Mouse (Mus musculus): ENCODE results near the gene Taf6. TPM values are rescaled to one million over a fixed set of nuclear protein-coding genes. Genes with fewer than 3 reads are reported as not detected.

Gene Taf6
- polyA plus RNA-seq, 1 experiment from 2014 or later, result 71.7 TPM

MicroRNA genes within 50 kb of the gene (microRNA counts, 519-probe panel; counts per million panel counts)
- 5,544 counts per million, percentile 79 among the panel's probes with 10 or more counts for microRNA mmu-miR-106b
- microRNA mmu-miR-25, result 5,833 counts per million, percentile 84 among the panel's probes with 10 or more counts
- microRNA mmu-miR-93, result 5,186 counts per million, percentile 72 among the panel's probes with 10 or more counts

Small RNA genes within 50 kb of the gene (microRNA-seq; reads per million reads assigned to microRNA genes)
- gene Mir106b (5,355 reads per million, percentile 93 among the genes with 10 or more reads in this experiment), gene Mir25 (484 reads per million, percentile 69 among the genes with 10 or more reads in this experiment), gene Mir93 (5,982 reads per million, percentile 94 among the genes with 10 or more reads in this experiment)

Other genes with a start within 250 kb of the Taf6 start
- gene Gjc3, start 224.4 kb downstream of the Taf6 start, polyA plus RNA-seq (2014; fragmentation: Nextera tagmentation; extraction: Ambion mirVana), result 0.31 and 0.70 TPM in 2 replicates
- gene Azgp1, start 205.9 kb downstream of the Taf6 start, polyA plus RNA-seq (2014; fragmentation: Nextera tagmentation; extraction: Ambion mirVana), result not detected in 2 replicates
- not detected in 2 replicates for gene Smok3a, start 166.2 kb downstream of the Taf6 start, polyA plus RNA-seq (2014; fragmentation: Nextera tagmentation; extraction: Ambion mirVana)
- not detected in 2 replicates for gene Smok3b, start 166.0 kb downstream of the Taf6 start, polyA plus RNA-seq (2014; fragmentation: Nextera tagmentation; extraction: Ambion mirVana)
- gene Smok3c, start 134.3 kb downstream of the Taf6 start, polyA plus RNA-seq (2014; fragmentation: Nextera tagmentation; extraction: Ambion mirVana), result not detected in 2 replicates
- 31.2 and 39.4 TPM in 2 replicates for gene Zkscan1, start 102.4 kb downstream of the Taf6 start, polyA plus RNA-seq (2014; fragmentation: Nextera tagmentation; extraction: Ambion mirVana)
- 90.9 and 98.7 TPM in 2 replicates for gene Zscan21, start 70.5 kb downstream of the Taf6 start, polyA plus RNA-seq (2014; fragmentation: Nextera tagmentation; extraction: Ambion mirVana)
- 25.3 and 25.8 TPM in 2 replicates for gene Zfp113, start 31.7 kb downstream of the Taf6 start, polyA plus RNA-seq (2014; fragmentation: Nextera tagmentation; extraction: Ambion mirVana)
- gene Cops6, start 26.4 kb downstream of the Taf6 start, polyA plus RNA-seq (2014; fragmentation: Nextera tagmentation; extraction: Ambion mirVana), result 245 and 252 TPM in 2 replicates
- 17.2 and 17.7 TPM in 2 replicates for gene Ap4m1, start 15.4 kb downstream of the Taf6 start, polyA plus RNA-seq (2014; fragmentation: Nextera tagmentation; extraction: Ambion mirVana)
- 71.5 and 81.4 TPM in 2 replicates for gene Mcm7, start 15.0 kb downstream of the Taf6 start, polyA plus RNA-seq (2014; fragmentation: Nextera tagmentation; extraction: Ambion mirVana)
- 22.7 and 29.2 TPM in 2 replicates for gene Cnpy4, start within 50 bp of the Taf6 start, polyA plus RNA-seq (2014; fragmentation: Nextera tagmentation; extraction: Ambion mirVana)
- gene Mblac1, start 6.9 kb upstream of the Taf6 start, polyA plus RNA-seq (2014; fragmentation: Nextera tagmentation; extraction: Ambion mirVana), result 12.9 and 14.6 TPM in 2 replicates
- not detected in 2 replicates for gene Nxpe5, start 38.4 kb upstream of the Taf6 start, polyA plus RNA-seq (2014; fragmentation: Nextera tagmentation; extraction: Ambion mirVana)
- gene Lamtor4, start 68.0 kb upstream of the Taf6 start, polyA plus RNA-seq (2014; fragmentation: Nextera tagmentation; extraction: Ambion mirVana), result 71.7 and 90.4 TPM in 2 replicates
- 16.3 and 16.5 TPM in 2 replicates for gene BC037034, start 76.6 kb upstream of the Taf6 start, polyA plus RNA-seq (2014; fragmentation: Nextera tagmentation; extraction: Ambion mirVana)
- gene Gal3st4, start 85.4 kb upstream of the Taf6 start, polyA plus RNA-seq (2014; fragmentation: Nextera tagmentation; extraction: Ambion mirVana), result 2.2 and 3.4 TPM in 2 replicates
- gene Gm43720, start 92.5 kb upstream of the Taf6 start, polyA plus RNA-seq (2014; fragmentation: Nextera tagmentation; extraction: Ambion mirVana), result 0.11 TPM in 1 of 2 replicates, not detected in the other
- 25.7 and 25.8 TPM in 2 replicates for gene Gpc2, start 92.6 kb upstream of the Taf6 start, polyA plus RNA-seq (2014; fragmentation: Nextera tagmentation; extraction: Ambion mirVana)
- gene Stag3, start 92.8 kb upstream of the Taf6 start, polyA plus RNA-seq (2014; fragmentation: Nextera tagmentation; extraction: Ambion mirVana), result 9.3 and 12.5 TPM in 2 replicates
- not detected in 2 replicates for gene Pvrig, start 154.5 kb upstream of the Taf6 start, polyA plus RNA-seq (2014; fragmentation: Nextera tagmentation; extraction: Ambion mirVana)